Mouse (Mus musculus): ENCODE measurements around the gene Gse1. TPM values are rescaled to one million over a fixed set of nuclear protein-coding genes. Genes with fewer than 3 reads are reported as not detected.

The Gse1 gene
- total and polyA plus RNA-seq, 2 experiments from 2014 or later: 15.9 to 48.2 TPM

GRCm38 (mm10) chr8:120191633-120192032 lies 36.6 kb upstream of the Gse1 start:
- WGBS: 40% methylated on average over 5 of the region's 5 CpGs
- Histone ChIP-seq H3K4me2 (ENCODE audit: low read depth) (no peak overlapping the region), H3K36me3 (ENCODE audit: insufficient read depth) (no peaks in the 10 kb centered on the region), H3K27ac (ENCODE audit: low read depth, low read length) (no peak overlapping the region), H3K4me1 (ENCODE audit: insufficient read depth) (no peaks in the 10 kb centered on the region), H3K9ac (no peak overlapping the region), H3K4me3 (ENCODE audit: low read depth, low read length) (no peak overlapping the region), H3K9me3 (ENCODE audit: low read length) (no peaks in the 10 kb centered on the region), H3K27me3 (ENCODE audit: insufficient read depth, low read length) (no peaks in the 10 kb centered on the region)
- ATAC-seq (no peak), DNase-seq (no peak)
- TF ChIP-seq CTCF (IDR thresholded peaks at IDR 0.05; ENCODE audit: low read depth): no peak

DNA sequence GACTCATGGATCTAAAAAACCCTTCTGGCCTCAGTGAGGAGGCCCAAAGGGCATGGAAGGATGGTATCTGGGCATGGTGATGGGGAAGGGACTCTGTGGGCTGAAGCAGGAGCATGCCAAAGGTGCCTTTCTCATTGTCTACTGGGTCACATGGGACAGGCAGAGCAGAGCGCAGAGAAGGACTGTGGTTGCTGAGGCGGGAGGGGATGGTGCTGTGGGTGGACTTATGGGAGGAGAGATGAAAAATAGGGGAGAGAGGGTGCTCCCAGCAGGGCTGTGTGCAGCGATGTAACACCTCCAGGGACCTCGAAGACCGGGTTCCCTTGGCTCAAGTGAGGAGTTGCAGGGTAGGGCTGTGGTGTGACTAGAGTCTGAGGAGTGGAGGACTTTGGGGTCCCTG lies 36.1 kb upstream of the Gse1 start:
- H3K4me3 ChIP-seq (ENCODE audit: low read depth, low read length): no peak overlapping the region
- DNase-seq: no peak
- no peak overlapping the region for H3K9ac ChIP-seq
- WGBS: 97% methylated on average over 5 of the region's 5 CpGs
- ATAC-seq: no peak
- no peak for TF ChIP-seq CTCF (IDR thresholded peaks at IDR 0.05; ENCODE audit: low read depth)
- no peaks in the 10 kb centered on the region for H3K36me3 ChIP-seq (ENCODE audit: insufficient read depth)
- no peaks in the 10 kb centered on the region for H3K27me3 ChIP-seq (ENCODE audit: insufficient read depth, low read length)
- H3K4me1 ChIP-seq (ENCODE audit: insufficient read depth): no peaks in the 10 kb centered on the region
- no peak overlapping the region for H3K27ac ChIP-seq (ENCODE audit: low read depth, low read length)
- H3K9me3 ChIP-seq (ENCODE audit: low read length): no peaks in the 10 kb centered on the region
- H3K4me2 ChIP-seq (ENCODE audit: low read depth): no peak overlapping the region

- no peak for TF ChIP-seq CTCF (IDR thresholded peaks at IDR 0.05; ENCODE audit: low read depth)
- H3K4me2 ChIP-seq (ENCODE audit: low read depth): no peak overlapping the region
- WGBS: 80% methylated on average over 6 of the region's 6 CpGs
- H3K4me3 ChIP-seq (ENCODE audit: low read depth, low read length): no peak overlapping the region
- no peaks in the 10 kb centered on the region for H3K27me3 ChIP-seq (ENCODE audit: insufficient read depth, low read length)
- no peak overlapping the region for H3K27ac ChIP-seq (ENCODE audit: low read depth, low read length)
- H3K9ac ChIP-seq: no peak overlapping the region
- H3K36me3 ChIP-seq (ENCODE audit: insufficient read depth): no peaks in the 10 kb centered on the region
- DNase-seq: no peak
- ATAC-seq: no peak
- H3K4me1 ChIP-seq (ENCODE audit: insufficient read depth): no peaks in the 10 kb centered on the region
- no peaks in the 10 kb centered on the region for H3K9me3 ChIP-seq (ENCODE audit: low read length)
Observed at GRCm38 (mm10) chr8:120201351-120201750, 26.9 kb upstream of the Gse1 start.

DNA sequence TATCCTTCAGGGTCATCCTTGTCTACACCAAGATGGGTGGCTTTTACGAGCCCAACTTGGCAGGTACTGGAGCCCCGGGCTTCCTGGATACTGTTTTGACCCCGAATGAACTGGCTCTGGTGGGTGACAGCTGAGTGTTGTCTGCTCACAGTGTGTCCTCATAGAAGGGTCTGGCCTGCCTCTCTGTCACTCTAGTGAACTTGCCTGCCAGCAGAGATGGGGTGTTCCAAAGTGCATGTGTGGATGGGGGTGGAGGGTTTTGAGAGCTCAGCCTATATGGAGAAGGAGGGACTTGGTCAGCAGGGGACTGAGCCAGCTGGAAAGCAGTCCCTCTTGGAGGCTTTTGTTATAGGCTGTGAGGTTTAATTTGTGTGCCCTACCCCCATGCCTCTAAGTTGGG lies 25.7 kb upstream of the Gse1 start:
- Histone ChIP-seq H3K4me1 (ENCODE audit: insufficient read depth) (no peaks in the 10 kb centered on the region), H3K27me3 (ENCODE audit: insufficient read depth, low read length) (no peaks in the 10 kb centered on the region), H3K4me3 (ENCODE audit: low read depth, low read length) (no peak overlapping the region), H3K27ac (ENCODE audit: low read depth, low read length) (no peak overlapping the region), H3K9me3 (ENCODE audit: low read length) (no peaks in the 10 kb centered on the region), H3K36me3 (ENCODE audit: insufficient read depth) (no peaks in the 10 kb centered on the region), H3K4me2 (ENCODE audit: low read depth) (no peak overlapping the region), H3K9ac (no peak overlapping the region)
- DNase-seq: no peak
- no peak for TF ChIP-seq CTCF (IDR thresholded peaks at IDR 0.05; ENCODE audit: low read depth)
- ATAC-seq: no peak
- WGBS: 80% methylated on average over 3 of the region's 3 CpGs

DNA sequence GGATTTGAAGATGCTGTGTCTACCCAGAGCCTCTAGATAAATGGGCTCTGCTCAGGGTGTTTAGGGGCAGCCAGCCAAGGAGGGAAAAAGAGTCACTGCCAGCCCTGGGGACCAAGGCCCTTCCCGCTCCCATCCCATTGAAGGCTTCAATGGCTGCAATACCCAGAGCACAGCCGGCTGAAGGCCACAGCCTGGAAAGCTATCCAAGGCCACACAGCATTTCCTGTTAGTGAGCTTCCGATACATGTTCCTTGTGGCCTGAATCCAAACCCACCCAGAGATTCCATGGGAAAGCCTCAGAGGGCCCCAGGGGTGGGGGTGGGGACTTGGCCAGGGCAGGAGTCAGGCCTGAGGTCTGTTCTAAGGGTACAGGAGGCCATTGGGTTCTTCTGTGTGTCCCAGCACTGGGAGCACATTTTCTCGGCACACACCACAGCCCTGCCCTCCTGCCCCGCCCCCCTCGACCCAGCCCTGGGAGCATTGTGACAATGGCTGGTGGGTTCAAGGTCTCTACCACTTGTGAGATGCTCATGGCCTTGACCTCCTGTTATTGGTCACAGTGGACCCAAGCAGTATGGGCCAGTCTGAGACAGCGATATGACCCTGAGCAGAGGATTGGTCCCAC lies 23.4 kb upstream of the Gse1 start:
- DNase-seq (no peak), ATAC-seq (no peak)
- no peaks in the 10 kb centered on the region for H3K9me3 ChIP-seq (ENCODE audit: low read length)

GRCm38 (mm10) chr8:120205916-120206315 lies 22.3 kb upstream of the Gse1 start:
- H3K4me1 ChIP-seq (ENCODE audit: insufficient read depth): no peaks in the 10 kb centered on the region
- no peak for ATAC-seq
- H3K9ac ChIP-seq: no peak overlapping the region

More for the DNA sequence above, 23.4 kb upstream of the Gse1 start:
- H3K9ac ChIP-seq: no peak overlapping the region
- WGBS: 68% methylated on average over 7 of the region's 7 CpGs
- TF ChIP-seq CTCF (IDR thresholded peaks at IDR 0.05; ENCODE audit: low read depth): no peak
- H3K27ac ChIP-seq (ENCODE audit: low read depth, low read length): no peak overlapping the region
- H3K4me3 ChIP-seq (ENCODE audit: low read depth, low read length): no peak overlapping the region
- no peaks in the 10 kb centered on the region for H3K27me3 ChIP-seq (ENCODE audit: insufficient read depth, low read length)
- no peaks in the 10 kb centered on the region for H3K36me3 ChIP-seq (ENCODE audit: insufficient read depth)
- H3K4me1 ChIP-seq (ENCODE audit: insufficient read depth): no peaks in the 10 kb centered on the region
- H3K4me2 ChIP-seq (ENCODE audit: low read depth): no peak overlapping the region

DNA sequence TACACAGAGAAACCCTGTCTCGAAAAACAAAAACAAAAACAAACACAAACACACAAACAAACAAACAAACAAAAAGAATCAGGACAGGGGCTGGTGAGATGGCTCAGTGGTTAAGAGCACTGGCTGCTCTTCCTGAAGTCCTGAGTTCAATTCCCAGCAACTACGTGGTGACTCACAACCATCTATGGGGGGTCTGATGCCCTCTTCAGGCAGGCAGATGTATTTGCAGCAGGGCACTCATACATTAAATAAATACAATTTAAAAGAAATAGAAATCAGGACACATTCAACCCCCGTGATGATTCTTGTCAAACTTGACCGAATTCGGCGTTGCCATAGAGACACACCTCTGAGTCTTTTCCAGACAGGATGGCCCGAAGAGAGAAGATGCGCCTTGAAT lies 20.9 kb upstream of the Gse1 start:
- Histone ChIP-seq H3K27me3 (ENCODE audit: insufficient read depth, low read length) (no peaks in the 10 kb centered on the region), H3K4me1 (ENCODE audit: insufficient read depth) (no peaks in the 10 kb centered on the region), H3K9ac (no peak overlapping the region), H3K9me3 (ENCODE audit: low read length) (no peaks in the 10 kb centered on the region), H3K4me2 (ENCODE audit: low read depth) (no peak overlapping the region), H3K36me3 (ENCODE audit: insufficient read depth) (no peaks in the 10 kb centered on the region), H3K27ac (ENCODE audit: low read depth, low read length) (no peak overlapping the region), H3K4me3 (ENCODE audit: low read depth, low read length) (no peak overlapping the region)
- 89% methylated on average over 8 of the region's 8 CpGs for WGBS
- ATAC-seq: no peak
- TF ChIP-seq CTCF (IDR thresholded peaks at IDR 0.05; ENCODE audit: low read depth): no peak
- no peak for DNase-seq

More at GRCm38 (mm10) chr8:120205916-120206315, 22.3 kb upstream of the Gse1 start:
- Histone ChIP-seq H3K27ac (ENCODE audit: low read depth, low read length) (no peak overlapping the region), H3K4me3 (ENCODE audit: low read depth, low read length) (no peak overlapping the region), H3K27me3 (ENCODE audit: insufficient read depth, low read length) (no peaks in the 10 kb centered on the region), H3K9me3 (ENCODE audit: low read length) (no peaks in the 10 kb centered on the region), H3K4me2 (ENCODE audit: low read depth) (no peak overlapping the region), H3K36me3 (ENCODE audit: insufficient read depth) (no peaks in the 10 kb centered on the region)
- DNase-seq: no peak
- 84% methylated on average over 9 of the region's 9 CpGs for WGBS
- no peak for TF ChIP-seq CTCF (IDR thresholded peaks at IDR 0.05; ENCODE audit: low read depth)
